Mouse (Mus musculus) left cerebral cortex, postnatal 14 days (tissue): ENCODE measurements around the gene Vps13c. TPM values are rescaled to one million over a fixed set of nuclear protein-coding genes. Genes with fewer than 3 reads are reported as not detected.
A peak's percentile ranks its signal among the peaks of the same experiment; 100 is the strongest.

ENCODE experiments used
- DNase-seq, 2 experiments: peaks; one replicate each; pipeline ENCODE4 v3.0.0; 2021 to 2022; ENCODE audit warnings: low spot score in 2 of 2, mixed read lengths in 1 of 2
- intact Hi-C: fragments of 180-260 bp; cut with DNase I; formaldehyde crosslinking; loops from one replicate; pipeline ENCODE4 v1.15.1; 2025
- total RNA-seq, 2 experiments: library from RNA; stranded (reverse); gene quantifications; 2 replicates each; pipeline ENCODE4 v1.2.3; 2021

Gene Vps13c
- total RNA-seq, 2 experiments from 2014 or later: 62.3 to 66.2 TPM

- intact Hi-C loops: loop anchor here (5.0 kb wide), 1 partner anchor 47 kb away; no protein-coding TSS in a partner anchor
- DNase-seq: no peak
Observed at GRCm38 (mm10) chr9:67874522-67875222, 34.5 kb downstream of the Vps13c start.

- intact Hi-C loops: loop anchor here (5.0 kb wide), 1 partner anchor 48 kb away; no protein-coding TSS in a partner anchor
Observed at GRCm38 (mm10) chr9:67875337-67875736, 35.1 kb downstream of the Vps13c start.

GRCm38 (mm10) chr9:67877081-67877718 is 37.0 kb downstream of the Vps13c start:
- DNase-seq: no peak
- intact Hi-C loops: loop anchor here (5.0 kb wide), 1 partner anchor 50 kb away; no protein-coding TSS in a partner anchor

More at GRCm38 (mm10) chr9:67875337-67875736, 35.1 kb downstream of the Vps13c start:
- DNase-seq: peak; percentile 25 to 31

GRCm38 (mm10) chr9:67878197-67878769 is 38.1 kb downstream of the Vps13c start:
- intact Hi-C loops: loop anchor here (5.0 kb wide), 1 partner anchor 51 kb away; no protein-coding TSS in a partner anchor
- DNase-seq: no peak

- intact Hi-C loops: no loop called here
- DNase-seq: no peak
Observed at GRCm38 (mm10) chr9:67883349-67883984, 43.3 kb downstream of the Vps13c start.

- DNase-seq: no peak
- intact Hi-C loops: no loop called here
Observed at GRCm38 (mm10) chr9:67884095-67884494, 43.9 kb downstream of the Vps13c start.

GRCm38 (mm10) chr9:67886981-67887720 is 47.0 kb downstream of the Vps13c start:
- intact Hi-C loops: no loop called here
- no peak for DNase-seq

- intact Hi-C loops: no loop called here
- DNase-seq: no peak
Observed at GRCm38 (mm10) chr9:67893474-67893873, 53.3 kb downstream of the Vps13c start.

GRCm38 (mm10) chr9:67896646-67897295 is 56.6 kb downstream of the Vps13c start:
- intact Hi-C loops: no loop called here
- DNase-seq: no peak

GRCm38 (mm10) chr9:67900398-67900797 is 60.2 kb downstream of the Vps13c start:
- no peak for DNase-seq
- intact Hi-C loops: no loop called here

- intact Hi-C loops: no loop called here
Observed at GRCm38 (mm10) chr9:67904355-67904754, 64.2 kb downstream of the Vps13c start.

GRCm38 (mm10) chr9:67905541-67905940 is 65.3 kb downstream of the Vps13c start:
- DNase-seq: no peak
- intact Hi-C loops: no loop called here

More at GRCm38 (mm10) chr9:67904355-67904754, 64.2 kb downstream of the Vps13c start:
- no peak for DNase-seq

GRCm38 (mm10) chr9:67914681-67915080 is 74.5 kb downstream of the Vps13c start:
- no peak for DNase-seq
- intact Hi-C loops: no loop called here

- intact Hi-C loops: no loop called here
- DNase-seq: no peak
Observed at GRCm38 (mm10) chr9:67922350-67922749, 82.2 kb downstream of the Vps13c start.

GRCm38 (mm10) chr9:67930629-67931028 is 90.4 kb downstream of the Vps13c start:
- DNase-seq: no peak
- intact Hi-C loops: no loop called here

- intact Hi-C loops: no loop called here
Observed at GRCm38 (mm10) chr9:67937286-67937685, 97.1 kb downstream of the Vps13c start.

GRCm38 (mm10) chr9:67955466-67956010 is 115.3 kb downstream of the Vps13c start:
- no peak for DNase-seq
- intact Hi-C loops: no loop called here

More at GRCm38 (mm10) chr9:67937286-67937685, 97.1 kb downstream of the Vps13c start:
- no peak for DNase-seq

- intact Hi-C loops: no loop called here
Observed at GRCm38 (mm10) chr9:67961953-67962352, 121.8 kb downstream of the Vps13c start.

More at GRCm38 (mm10) chr9:67961953-67962352, 121.8 kb downstream of the Vps13c start:
- DNase-seq: no peak
